Mouse (Mus musculus): Measurements from ENCODE around the gene C1rl. TPM values are rescaled to one million over a fixed set of nuclear protein-coding genes. Genes with fewer than 3 reads are reported as not detected.

Gene C1rl
- polyA plus RNA-seq, 1 experiment from 2014 or later: 3.0 TPM

- Histone ChIP-seq H3K4me3 (replicated peaks; ENCODE audit: low read depth, low read length) (no peak overlapping the region), H3K4me1 (replicated peaks; ENCODE audit: insufficient read depth, low read length) (no peaks in the 10 kb centered on the region), H3K27ac (no peak overlapping the region), H3K4me2 (ENCODE audit: low read length) (no peak overlapping the region), H3K36me3 (ENCODE audit: insufficient read depth, low read length) (no peaks in the 10 kb centered on the region), H3K9ac (ENCODE audit: low read depth, low read length) (no peak overlapping the region), H3K9me3 (replicated peaks; ENCODE audit: low read length) (no peaks in the 10 kb centered on the region), H3K27me3 (ENCODE audit: insufficient read depth, low read length) (no peaks in the 10 kb centered on the region)
- no peak for TF ChIP-seq CTCF (IDR thresholded peaks at IDR 0.05; ENCODE audit: low read depth)
- 87% methylated on average over 11 of the region's 11 CpGs for WGBS
- ATAC-seq (replicated peaks; ENCODE audit: low FRiP score, low read depth) (no peak), DNase-seq (ENCODE audit: low spot score) (no peak)
Measured at GRCm38 (mm10) chr6:124458505-124458904, 34.4 kb upstream of the C1rl start.

- Histone ChIP-seq H3K27me3 (ENCODE audit: insufficient read depth, low read length) (no peaks in the 10 kb centered on the region), H3K36me3 (ENCODE audit: insufficient read depth, low read length) (no peaks in the 10 kb centered on the region), H3K4me3 (replicated peaks; ENCODE audit: low read depth, low read length) (no peak overlapping the region), H3K9me3 (replicated peaks; ENCODE audit: low read length) (no peaks in the 10 kb centered on the region), H3K9ac (ENCODE audit: low read depth, low read length) (no peak overlapping the region), H3K4me2 (ENCODE audit: low read length) (no peak overlapping the region), H3K27ac (no peak overlapping the region), H3K4me1 (replicated peaks; ENCODE audit: insufficient read depth, low read length) (0 out of 2 replicates have a peak, but pooled peaks cover under 1% of the 10 kb centered on the region)
- no peak for ATAC-seq (replicated peaks; ENCODE audit: low FRiP score, low read depth)
- DNase-seq (ENCODE audit: low spot score): no peak
- WGBS: 84% methylated on average over 4 of the region's 4 CpGs
- no peak for TF ChIP-seq CTCF (IDR thresholded peaks at IDR 0.05; ENCODE audit: low read depth)
Measured at GRCm38 (mm10) chr6:124459388-124459787, 33.5 kb upstream of the C1rl start.

GRCm38 (mm10) chr6:124463881-124464291 lies 29.0 kb upstream of the C1rl start:
- H3K9ac ChIP-seq (ENCODE audit: low read depth, low read length): no peak overlapping the region
- no peaks in the 10 kb centered on the region for H3K36me3 ChIP-seq (ENCODE audit: insufficient read depth, low read length)
- no peaks in the 10 kb centered on the region for H3K27me3 ChIP-seq (ENCODE audit: insufficient read depth, low read length)
- 24% methylated on average over 8 of the region's 8 CpGs for WGBS
- H3K4me1 ChIP-seq (replicated peaks; ENCODE audit: insufficient read depth, low read length): 0 out of 2 replicates have a peak, but pooled peaks cover 5% of the 10 kb centered on the region
- H3K9me3 ChIP-seq (replicated peaks; ENCODE audit: low read length): no peaks in the 10 kb centered on the region
- DNase-seq (ENCODE audit: low spot score) (no peak), ATAC-seq (replicated peaks; ENCODE audit: low FRiP score, low read depth) (no peak)
- no peak overlapping the region for H3K4me3 ChIP-seq (replicated peaks; ENCODE audit: low read depth, low read length)
- no peak for TF ChIP-seq CTCF (IDR thresholded peaks at IDR 0.05; ENCODE audit: low read depth)
- no peak overlapping the region for H3K27ac ChIP-seq
- peak overlapping the region; percentile 74 for H3K4me2 ChIP-seq (ENCODE audit: low read length)

GRCm38 (mm10) chr6:124464305-124465271 lies 28.3 kb upstream of the C1rl start, which contains the start of gene Clstn3:
Clstn3 (minus strand) TSS chr6:124464794.
- H3K4me1 ChIP-seq (replicated peaks; ENCODE audit: insufficient read depth, low read length): 0 out of 2 replicates have a peak, but pooled peaks cover 5% of the 10 kb centered on the region
- H3K27me3 ChIP-seq (ENCODE audit: insufficient read depth, low read length): no peaks in the 10 kb centered on the region
- H3K9ac ChIP-seq (ENCODE audit: low read depth, low read length): peak within 1 kb of the TSS; percentile 42
- H3K4me3 ChIP-seq (replicated peaks; ENCODE audit: low read depth, low read length): peak within 1 kb of the TSS; percentile 37
- no peak within 1 kb of the TSS for H3K27ac ChIP-seq
- TF ChIP-seq CTCF (IDR thresholded peaks at IDR 0.05; ENCODE audit: low read depth): no peak
- DNase-seq (ENCODE audit: low spot score) (peak; percentile 78), ATAC-seq (replicated peaks; ENCODE audit: low FRiP score, low read depth) (peak; percentile 89)
- no peaks in the 10 kb centered on the region for H3K36me3 ChIP-seq (ENCODE audit: insufficient read depth, low read length)
- H3K9me3 ChIP-seq (replicated peaks; ENCODE audit: low read length): no peaks in the 10 kb centered on the region
- peak within 1 kb of the TSS; percentile 74 for H3K4me2 ChIP-seq (ENCODE audit: low read length)
- WGBS: 6% methylated on average over 27 of the region's 27 CpGs

GRCm38 (mm10) chr6:124465299-124465698 lies 27.6 kb upstream of the C1rl start:
- H3K4me1 ChIP-seq (replicated peaks; ENCODE audit: insufficient read depth, low read length): 0 out of 2 replicates have a peak, but pooled peaks cover 5% of the 10 kb centered on the region
- no peak for TF ChIP-seq CTCF (IDR thresholded peaks at IDR 0.05; ENCODE audit: low read depth)
- peak overlapping the region; percentile 37 for H3K4me3 ChIP-seq (replicated peaks; ENCODE audit: low read depth, low read length)
- H3K9ac ChIP-seq (ENCODE audit: low read depth, low read length): peak overlapping the region; percentile 42; the same call in 1 of the 2 replicates
- H3K4me2 ChIP-seq (ENCODE audit: low read length): peak overlapping the region; percentile 74
- ATAC-seq (replicated peaks; ENCODE audit: low FRiP score, low read depth) (no peak), DNase-seq (ENCODE audit: low spot score) (no peak)
- no peaks in the 10 kb centered on the region for H3K9me3 ChIP-seq (replicated peaks; ENCODE audit: low read length)
- H3K27ac ChIP-seq: no peak overlapping the region
- H3K27me3 ChIP-seq (ENCODE audit: insufficient read depth, low read length): no peaks in the 10 kb centered on the region
- 41% methylated on average over 6 of the region's 6 CpGs for WGBS
- no peaks in the 10 kb centered on the region for H3K36me3 ChIP-seq (ENCODE audit: insufficient read depth, low read length)

GRCm38 (mm10) chr6:124465729-124466128 lies 27.2 kb upstream of the C1rl start:
- TF ChIP-seq CTCF (IDR thresholded peaks at IDR 0.05; ENCODE audit: low read depth): no peak
- Histone ChIP-seq H3K4me3 (replicated peaks; ENCODE audit: low read depth, low read length) (no peak overlapping the region), H3K4me2 (ENCODE audit: low read length) (no peak overlapping the region), H3K4me1 (replicated peaks; ENCODE audit: insufficient read depth, low read length) (0 out of 2 replicates have a peak, but pooled peaks cover 5% of the 10 kb centered on the region), H3K9ac (ENCODE audit: low read depth, low read length) (no peak overlapping the region), H3K9me3 (replicated peaks; ENCODE audit: low read length) (no peaks in the 10 kb centered on the region), H3K27me3 (ENCODE audit: insufficient read depth, low read length) (no peaks in the 10 kb centered on the region), H3K36me3 (ENCODE audit: insufficient read depth, low read length) (no peaks in the 10 kb centered on the region), H3K27ac (no peak overlapping the region)
- ATAC-seq (replicated peaks; ENCODE audit: low FRiP score, low read depth) (no peak), DNase-seq (ENCODE audit: low spot score) (no peak)
- 78% methylated on average over 6 of the region's 6 CpGs for WGBS

All from kidney, postnatal 0 days (tissue).